Mouse (Mus musculus) cortical plate, adult 2 months (tissue): Measurements from ENCODE around the gene Ncoa1.

Experiments used
- CTCF ChIP-seq: fragments of 200-500 bp; IDR thresholded peaks from 2 replicates; pipeline ENCODE4 v1.5.1; 2011; ENCODE audit warnings: mild to moderate bottlenecking, control low read depth, low read length; ENCODE audit not compliant: insufficient read depth; ENCODE audit errors: extremely low read depth
- POLR2A ChIP-seq: fragments of 200-500 bp; IDR thresholded peaks from 2 replicates; pipeline ENCODE4 v1.6.1; 2011; ENCODE audit warnings: mild to moderate bottlenecking, low read length, control low read depth; ENCODE audit not compliant: insufficient read depth; ENCODE audit errors: extremely low read depth

DNA sequence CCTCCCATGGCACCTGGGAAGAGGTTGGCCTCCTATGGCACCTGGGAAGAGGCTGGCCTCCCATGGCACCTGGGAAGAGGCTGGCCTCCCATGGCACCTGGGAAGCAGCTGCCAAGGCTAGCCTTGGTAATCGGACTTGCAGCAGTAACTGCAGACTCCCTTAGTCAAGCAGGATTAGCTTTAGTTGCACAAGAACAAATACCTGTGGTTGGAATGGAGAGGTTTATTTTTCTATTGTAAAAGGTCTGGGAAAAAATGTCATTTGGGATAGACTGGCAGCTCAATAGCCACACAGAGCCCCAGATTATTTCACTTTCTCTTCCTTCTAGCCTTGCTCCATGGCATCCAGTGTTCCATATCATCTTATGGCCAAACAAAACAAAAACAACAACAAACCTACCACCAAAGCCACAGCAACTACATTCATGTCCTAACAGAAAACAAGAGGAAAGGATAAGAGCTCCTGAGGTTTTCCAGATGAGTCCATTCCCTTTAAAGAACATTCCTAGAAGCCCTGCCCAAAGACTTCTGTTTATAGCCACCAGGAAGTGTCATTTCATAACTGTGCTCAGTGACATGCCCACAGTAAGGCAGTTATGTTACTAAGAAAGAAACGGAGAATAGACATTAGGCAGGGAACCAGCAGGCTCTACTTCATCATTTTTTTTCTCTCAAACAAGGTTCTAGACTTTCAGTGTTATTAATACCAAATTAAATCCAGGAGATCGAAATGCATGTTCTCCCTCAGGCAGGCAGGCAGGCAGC lies 46.7 kb downstream of the Ncoa1 start:
- TF ChIP-seq CTCF (no peak), POLR2A (no peak)
